Mouse (Mus musculus) embryonic facial prominence, embryonic 13.5 days (tissue): ENCODE results near the gene Gm28038. TPM values are rescaled to one million over a fixed set of nuclear protein-coding genes. Genes with fewer than 3 reads are reported as not detected.

Source experiments
- ATAC-seq: fragments of 200-750 bp; cut with Nextera tagmentation; 2 replicates; pipeline ENCODE4 v1.8.0; 2017; ENCODE audit warnings: low read depth; ENCODE audit not compliant: insufficient number of reproducible peaks, insufficient read depth, low FRiP score, low TSS enrichment
- H3K27ac ChIP-seq: fragments of 300-500 bp; sonication (generic); 2 replicates; pipeline ENCODE4 v1.5.1; 2015; ENCODE audit warnings: moderate library complexity, mild to moderate bottlenecking, inconsistent platforms
- H3K27me3 ChIP-seq: fragments of 300-500 bp; sonication (generic); 2 replicates; pipeline ENCODE4 v1.6.1; 2015; ENCODE audit warnings: mild to moderate bottlenecking, inconsistent platforms
- H3K36me3 ChIP-seq: fragments of 300-500 bp; sonication (generic); 2 replicates; pipeline ENCODE4 v1.6.1; 2015; ENCODE audit warnings: mild to moderate bottlenecking, inconsistent platforms
- H3K4me1 ChIP-seq: fragments of 300-500 bp; sonication (generic); 2 replicates; pipeline ENCODE4 v1.6.1; 2015; ENCODE audit warnings: inconsistent platforms
- H3K4me2 ChIP-seq: fragments of 300-500 bp; sonication (generic); 2 replicates; pipeline ENCODE4 v1.6.1; 2015; ENCODE audit warnings: moderate library complexity, mild to moderate bottlenecking, inconsistent platforms
- H3K4me3 ChIP-seq: fragments of 300-500 bp; sonication (generic); 2 replicates; pipeline ENCODE4 v1.5.1; 2015; ENCODE audit warnings: mild to moderate bottlenecking, inconsistent platforms
- H3K9ac ChIP-seq: fragments of 300-500 bp; sonication (generic); 2 replicates; pipeline ENCODE4 v1.6.1; 2015; ENCODE audit warnings: mild to moderate bottlenecking, inconsistent platforms
- H3K9me3 ChIP-seq: fragments of 300-500 bp; sonication (generic); 2 replicates; pipeline ENCODE4 v1.6.1; 2016; ENCODE audit warnings: inconsistent platforms
- WGBS: fragments of 180-500 bp; shearing (Covaris S2); methylation state at CpG from one replicate; pipeline ENCODE4 v1.1.7; 2015; ENCODE audit warnings: mixed read lengths; 5-methylcytosine and 5-hydroxymethylcytosine counted together
- polyA plus RNA-seq: library from polyadenylated mRNA; unstranded; fragments of >200 nt; fragmentation: Nextera tagmentation; extraction: Ambion mirVana; gene quantifications from 2 replicates; pipeline ENCODE4 v1.2.1, GENCODE M21; 2015

The Gm28038 gene
- polyA plus RNA-seq, 1 experiment from 2014 or later: not detected

DNA sequence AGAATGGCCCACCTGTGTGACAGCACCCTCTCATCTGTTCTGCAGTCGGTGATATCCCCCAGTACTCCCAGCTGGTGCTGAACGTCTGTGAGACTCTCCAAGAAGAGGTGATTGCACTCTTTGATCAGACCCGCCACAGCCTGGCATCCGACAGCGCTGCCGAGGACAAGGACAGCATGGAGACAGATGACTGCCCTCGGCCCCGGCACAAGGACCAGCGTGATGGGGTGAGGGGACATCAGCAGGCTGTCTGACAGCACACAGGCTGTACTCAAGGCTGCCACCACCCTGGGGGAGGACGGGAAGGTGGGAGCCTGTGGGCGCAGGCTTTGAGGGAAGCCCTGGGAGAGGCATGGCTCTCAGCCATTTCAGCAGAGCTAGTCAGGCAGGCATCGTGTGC is 56.3 kb downstream of the Gm28038 start:
- no peak for ATAC-seq
- Histone ChIP-seq H3K27me3 (no peaks in the 10 kb centered on the region), H3K9ac (no peak overlapping the region), H3K36me3 (peaks cover 97% of the 10 kb centered on the region), H3K4me1 (no peaks in the 10 kb centered on the region), H3K4me3 (no peak overlapping the region), H3K27ac (no peak overlapping the region), H3K4me2 (no peak overlapping the region), H3K9me3 (no peaks in the 10 kb centered on the region)
- WGBS: 85% methylated on average over 12 of the region's 12 CpGs

DNA sequence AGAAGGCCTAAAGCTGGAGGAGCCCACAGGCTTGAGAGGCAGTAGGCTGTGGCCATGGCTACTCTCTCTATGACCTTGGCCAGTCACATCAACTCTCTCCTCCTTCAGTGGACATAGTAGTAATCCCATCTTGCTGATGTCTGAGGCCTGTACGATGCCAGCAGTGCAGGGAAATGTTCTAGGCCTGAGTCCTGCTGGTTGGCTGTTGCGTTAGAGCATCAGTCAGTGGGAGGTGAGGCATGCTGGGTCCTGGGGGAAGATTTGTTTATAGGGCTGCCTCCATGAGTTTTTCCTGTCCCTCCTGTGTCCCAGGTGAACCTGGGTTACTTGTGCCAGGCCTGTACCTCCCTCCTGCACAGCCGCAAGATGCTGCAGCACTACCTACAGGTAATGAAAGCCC is 61.2 kb downstream of the Gm28038 start:
- no peak overlapping the region for H3K27ac ChIP-seq
- H3K4me1 ChIP-seq: no peaks in the 10 kb centered on the region
- no peak for ATAC-seq
- H3K27me3 ChIP-seq: no peaks in the 10 kb centered on the region
- WGBS: 92% methylated on average over 3 of the region's 3 CpGs
- H3K36me3 ChIP-seq: peaks cover 97% of the 10 kb centered on the region
- H3K9ac ChIP-seq: no peak overlapping the region
- no peaks in the 10 kb centered on the region for H3K9me3 ChIP-seq
- no peak overlapping the region for H3K4me2 ChIP-seq
- H3K4me3 ChIP-seq: no peak overlapping the region

DNA sequence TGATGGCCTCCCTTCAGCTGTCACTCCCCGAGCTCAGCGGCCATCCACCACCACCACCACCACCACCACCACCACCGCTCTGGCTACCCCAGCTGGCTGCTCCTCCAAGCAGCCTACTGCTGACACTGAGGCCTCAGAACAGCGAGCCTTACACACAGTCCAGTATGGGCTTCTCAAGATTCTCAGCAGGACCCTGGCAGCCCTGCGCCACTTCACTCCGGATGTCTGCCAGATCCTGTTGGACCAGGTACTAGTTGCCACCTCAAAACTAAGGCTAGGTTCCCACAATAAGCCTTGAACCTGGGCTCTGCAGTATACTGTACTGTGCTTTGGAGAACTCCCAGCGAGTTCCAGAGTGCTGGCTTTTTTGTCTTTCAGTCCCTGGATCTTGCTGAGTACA is 61.7 kb downstream of the Gm28038 start:
- Histone ChIP-seq H3K36me3 (peaks cover 97% of the 10 kb centered on the region), H3K4me2 (no peak overlapping the region), H3K9ac (no peak overlapping the region), H3K27ac (no peak overlapping the region), H3K9me3 (no peaks in the 10 kb centered on the region), H3K4me3 (no peak overlapping the region), H3K4me1 (no peaks in the 10 kb centered on the region), H3K27me3 (no peaks in the 10 kb centered on the region)
- 93% methylated on average over 7 of the region's 7 CpGs for WGBS
- no peak for ATAC-seq

GRCm38 (mm10) chr2:30343601-30344137 is 62.8 kb downstream of the Gm28038 start:
- Histone ChIP-seq H3K27ac (no peak overlapping the region), H3K4me2 (no peak overlapping the region), H3K9me3 (no peaks in the 10 kb centered on the region), H3K4me3 (no peak overlapping the region), H3K36me3 (peaks cover 100% of the 10 kb centered on the region), H3K4me1 (no peaks in the 10 kb centered on the region), H3K9ac (no peak overlapping the region; the same call in 1 of the 2 replicates), H3K27me3 (no peaks in the 10 kb centered on the region)
- no peak for ATAC-seq
- WGBS: 85% methylated on average over 14 of the region's 14 CpGs

DNA sequence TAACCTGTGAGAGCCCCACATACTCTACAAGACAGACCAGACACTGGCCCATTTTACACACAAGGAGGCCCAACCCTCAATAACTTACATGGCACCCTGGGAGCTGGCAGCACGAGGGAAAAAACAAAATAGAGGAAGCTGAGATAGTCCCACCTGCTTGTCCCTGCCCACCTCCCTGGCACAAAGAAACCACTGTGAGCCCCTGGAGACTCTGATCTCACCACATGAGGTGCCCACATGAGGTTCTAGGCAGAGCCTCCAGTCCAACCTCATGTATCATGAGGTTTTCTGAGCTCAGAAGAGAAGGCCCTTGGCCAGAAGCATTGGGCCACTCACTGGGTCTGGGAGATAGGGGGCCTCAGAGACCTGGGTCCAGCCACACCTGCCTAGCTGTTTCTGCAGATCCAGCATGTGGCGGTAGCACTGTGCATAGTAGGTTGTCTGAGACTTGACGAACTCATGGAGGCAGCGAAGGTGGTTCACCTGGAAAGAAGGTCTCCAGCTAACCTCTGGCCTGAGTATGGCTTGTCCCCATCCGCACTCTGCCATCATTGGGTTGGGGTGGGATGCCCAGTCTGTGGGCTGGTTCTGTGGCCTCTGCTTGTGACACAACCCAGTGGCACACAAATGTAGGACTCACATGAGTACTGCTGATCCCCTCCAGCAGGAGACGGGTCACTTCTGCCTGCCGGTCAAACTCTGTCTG is 65.3 kb downstream of the Gm28038 start:
- Histone ChIP-seq H3K4me3 (no peak overlapping the region), H3K4me1 (no peaks in the 10 kb centered on the region; the same call in 1 of the 2 replicates), H3K27me3 (no peaks in the 10 kb centered on the region), H3K36me3 (peaks cover 98% of the 10 kb centered on the region), H3K27ac (no peak overlapping the region), H3K9ac (no peak overlapping the region), H3K9me3 (no peaks in the 10 kb centered on the region), H3K4me2 (no peak overlapping the region)
- WGBS: 90% methylated on average over 7 of the region's 7 CpGs
- no peak for ATAC-seq

DNA sequence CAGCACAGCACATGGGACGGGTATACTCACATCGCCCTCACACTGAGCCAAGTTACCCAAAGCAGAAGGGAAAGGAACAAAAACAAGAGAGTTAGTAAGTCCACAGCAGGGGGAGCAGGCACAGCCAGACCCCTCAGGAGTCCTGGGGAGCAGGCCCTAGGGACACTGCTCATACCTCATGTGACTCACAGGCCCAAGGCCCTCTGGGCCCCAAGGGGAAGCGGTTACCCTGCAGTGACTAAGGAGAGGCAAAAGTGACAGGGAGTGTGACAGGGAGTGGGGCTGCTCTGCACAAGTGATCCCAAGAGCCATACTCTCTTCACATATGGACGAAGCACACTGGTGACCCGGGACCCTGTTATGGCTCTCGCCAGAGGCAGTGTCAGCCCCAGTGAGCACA is 68.4 kb downstream of the Gm28038 start:
- H3K27me3 ChIP-seq: no peaks in the 10 kb centered on the region
- H3K4me3 ChIP-seq: no peak overlapping the region
- no peaks in the 10 kb centered on the region for H3K9me3 ChIP-seq
- H3K27ac ChIP-seq: no peak overlapping the region
- H3K9ac ChIP-seq: no peak overlapping the region
- WGBS: 90% methylated on average over 6 of the region's 6 CpGs
- ATAC-seq: no peak
- H3K4me2 ChIP-seq: no peak overlapping the region
- peaks cover 91% of the 10 kb centered on the region for H3K36me3 ChIP-seq
- H3K4me1 ChIP-seq: no peaks in the 10 kb centered on the region; the same call in 1 of the 2 replicates

Other genes starting within 250 kb of the Gm28038 start
- 46.5 and 46.9 TPM in 2 replicates for gene Wdr34, start 232.2 kb upstream of the Gm28038 start, polyA plus RNA-seq
- 538 and 545 TPM in 2 replicates for gene Set, start 223.7 kb upstream of the Gm28038 start, polyA plus RNA-seq
- gene Pkn3, start 203.4 kb upstream of the Gm28038 start, polyA plus RNA-seq: 7.6 and 11.4 TPM in 2 replicates
- 24.0 and 25.3 TPM in 2 replicates for gene Zdhhc12, start 187.4 kb upstream of the Gm28038 start, polyA plus RNA-seq
- gene Zer1, start 156.5 kb upstream of the Gm28038 start, polyA plus RNA-seq: 12.7 and 13.5 TPM in 2 replicates
- 11.1 and 13.7 TPM in 2 replicates for gene Tbc1d13, start 147.3 kb upstream of the Gm28038 start, polyA plus RNA-seq
- gene Endog, start 109.5 kb upstream of the Gm28038 start, polyA plus RNA-seq: 12.4 and 15.2 TPM in 2 replicates
- 80.6 and 81.9 TPM in 2 replicates for gene Spout1, start 102.6 kb upstream of the Gm28038 start, polyA plus RNA-seq
- 9.4 and 10.0 TPM in 2 replicates for gene Kyat1, start 75.2 kb upstream of the Gm28038 start, polyA plus RNA-seq
- 43.6 and 45.9 TPM in 2 replicates for gene Lrrc8a, start 43.3 kb upstream of the Gm28038 start, polyA plus RNA-seq
- 0.06 and 0.11 TPM in 2 replicates for gene Gm28035, start 40.5 kb upstream of the Gm28038 start, polyA plus RNA-seq
- 3.7 and 4.7 TPM in 2 replicates for gene Phyhd1, start 14.8 kb upstream of the Gm28038 start, polyA plus RNA-seq
- 29.0 and 30.5 TPM in 2 replicates for gene Dolk, start 5.3 kb downstream of the Gm28038 start, polyA plus RNA-seq
- 36.5 and 40.7 TPM in 2 replicates for gene Nup188, start 5.4 kb downstream of the Gm28038 start, polyA plus RNA-seq
- 84.8 and 85.8 TPM in 2 replicates for gene Sh3glb2, start 78.3 kb downstream of the Gm28038 start, polyA plus RNA-seq
- gene Miga2, start 83.2 kb downstream of the Gm28038 start, polyA plus RNA-seq: 23.9 and 27.7 TPM in 2 replicates
- 31.9 and 34.9 TPM in 2 replicates for gene Dolpp1, start 111.2 kb downstream of the Gm28038 start, polyA plus RNA-seq
- 22.5 and 25.0 TPM in 2 replicates for gene Crat, start 134.8 kb downstream of the Gm28038 start, polyA plus RNA-seq
- 150 and 163 TPM in 2 replicates for gene Ptpa, start 135.0 kb downstream of the Gm28038 start, polyA plus RNA-seq
- gene Ier5l, start 193.2 kb downstream of the Gm28038 start, polyA plus RNA-seq: 3.5 and 4.0 TPM in 2 replicates